Mouse (Mus musculus): ENCODE data around the gene Tdrkh. TPM values are rescaled to one million over a fixed set of nuclear protein-coding genes. Genes with fewer than 3 reads are reported as not detected.

The Tdrkh gene
- total RNA-seq, 2 experiments from 2014 or later: 3.2 to 3.6 TPM

DNA sequence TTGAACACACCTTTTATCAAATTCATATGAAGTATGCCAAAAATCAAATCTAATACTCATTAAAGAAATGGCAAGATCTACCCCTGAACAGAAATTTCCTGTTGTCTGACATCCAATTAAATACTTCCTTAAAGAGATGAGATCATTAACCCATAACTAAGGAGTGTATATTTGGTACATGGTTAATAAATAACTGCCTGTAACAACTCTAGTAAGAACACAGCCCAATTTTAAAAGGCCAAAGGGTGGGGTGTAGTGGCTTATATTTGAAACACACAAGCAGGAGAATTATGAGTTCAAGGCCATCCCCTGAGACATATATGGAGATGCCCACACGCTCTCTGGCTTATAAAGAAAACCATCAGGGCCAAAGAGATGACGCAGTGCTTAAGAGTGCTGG is 36.3 kb downstream of the Tdrkh start:
- DNase-seq (ENCODE audit: low spot score): no peak
- intact Hi-C loops (cut with DNase I): no loop called here

DNA sequence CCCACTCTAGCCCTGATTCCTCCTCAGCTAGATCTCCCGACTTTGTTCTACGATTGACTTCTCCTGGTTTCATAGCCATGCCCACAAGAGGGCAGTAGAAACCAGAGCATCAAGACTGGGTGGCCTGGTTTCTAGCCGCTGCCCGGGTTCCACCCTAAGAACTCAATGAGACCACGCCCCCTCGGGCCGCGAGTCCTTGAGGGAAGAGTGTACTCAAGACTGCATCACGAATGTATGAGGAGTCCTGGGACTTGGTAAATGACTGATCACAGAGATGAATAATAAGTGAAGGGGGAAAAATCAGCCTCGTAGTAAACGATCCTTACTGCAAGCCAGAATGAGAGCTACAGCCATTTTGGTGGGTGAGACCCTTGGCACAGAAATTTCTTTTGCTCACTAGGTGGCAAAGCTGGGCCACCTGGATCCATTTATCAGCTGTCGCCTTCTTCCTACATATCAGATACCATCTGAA is 43.5 kb downstream of the Tdrkh start:
- peak; percentile 43 for DNase-seq (ENCODE audit: low spot score)
- intact Hi-C loops (cut with DNase I): loop anchor here (1.0 to 10.0 kb wide), 5 partner anchors 44 to 446 kb away; no protein-coding TSS in a partner anchor

DNA sequence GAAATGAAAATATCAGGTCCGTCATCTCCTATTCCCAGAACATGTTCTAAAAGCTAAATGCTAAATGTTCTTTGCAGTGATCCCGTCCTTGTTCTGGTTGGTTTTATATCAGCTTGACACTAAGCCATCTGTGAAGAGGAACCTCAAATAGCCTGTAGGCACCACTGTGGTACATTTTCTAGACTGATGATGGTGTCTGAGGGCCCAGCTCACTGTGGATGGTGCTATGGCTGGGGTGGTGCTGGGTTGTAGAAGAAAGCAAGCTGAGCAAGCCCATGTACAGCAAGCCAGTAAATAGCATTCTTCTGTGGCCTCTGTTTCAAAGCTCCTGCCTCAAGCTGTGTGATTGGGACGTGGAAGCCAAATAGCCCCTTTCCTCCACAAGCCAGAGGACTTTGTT is 44.0 kb downstream of the Tdrkh start:
- intact Hi-C loops (cut with DNase I): loop anchor here (2.0 to 10.0 kb wide), 4 partner anchors 44 to 446 kb away; no protein-coding TSS in a partner anchor
- DNase-seq (ENCODE audit: low spot score): no peak

DNA sequence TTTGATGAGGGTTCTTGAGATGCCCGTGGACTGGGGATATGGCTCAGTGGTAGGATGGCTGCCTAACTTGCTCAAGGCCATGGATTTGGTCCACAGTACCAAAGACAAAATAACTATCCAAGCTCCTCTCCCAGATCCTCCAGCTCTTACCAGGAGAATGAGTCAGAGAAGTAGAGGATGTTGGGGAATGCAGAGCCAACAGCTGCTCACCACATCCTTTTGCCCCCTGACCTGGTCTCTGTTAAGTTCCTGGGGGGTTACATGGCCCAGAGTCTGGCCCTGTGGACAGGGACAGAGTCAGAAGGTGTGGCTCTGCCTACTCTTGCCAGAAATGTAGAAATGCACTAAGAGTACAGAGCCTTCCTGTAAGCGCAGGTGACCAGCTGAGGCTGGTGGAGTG is 46.8 kb downstream of the Tdrkh start:
- intact Hi-C loops (cut with DNase I): loop anchor here (10.0 kb wide), 1 partner anchor 385 kb away; no protein-coding TSS in a partner anchor
- no peak for DNase-seq (ENCODE audit: low spot score)

DNA sequence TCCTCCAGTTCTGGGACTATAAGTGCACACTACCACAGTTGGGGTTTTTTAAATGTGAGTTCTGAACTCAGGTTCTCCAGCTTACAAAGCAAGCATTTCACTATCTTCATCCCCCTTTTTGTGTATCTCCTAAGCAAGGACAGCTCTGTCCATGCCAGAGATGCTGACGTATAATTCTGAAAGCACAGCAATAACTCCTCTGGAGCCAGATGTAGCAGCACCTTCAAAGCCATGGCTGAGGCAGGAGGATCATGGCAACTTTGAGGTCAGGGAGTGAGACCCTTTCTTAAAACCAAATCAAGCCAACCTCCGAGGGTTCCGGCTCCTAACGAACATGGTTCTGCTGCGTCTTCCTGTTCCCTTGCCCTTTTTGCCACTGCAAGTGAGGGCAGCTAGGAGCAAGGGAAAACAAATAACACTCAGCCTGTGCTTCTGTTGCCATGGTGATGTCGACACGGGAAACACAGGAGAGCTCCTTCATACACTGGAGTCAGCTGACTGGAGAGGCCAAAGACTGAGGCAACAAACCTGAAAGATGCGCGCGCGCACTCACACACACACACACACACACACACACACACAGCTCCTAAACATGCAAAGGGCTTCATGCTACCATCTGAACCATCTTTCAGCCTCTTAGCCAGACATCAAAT is 51.0 kb downstream of the Tdrkh start:
- DNase-seq (ENCODE audit: low spot score): no peak
- intact Hi-C loops (cut with DNase I): no loop called here

DNA sequence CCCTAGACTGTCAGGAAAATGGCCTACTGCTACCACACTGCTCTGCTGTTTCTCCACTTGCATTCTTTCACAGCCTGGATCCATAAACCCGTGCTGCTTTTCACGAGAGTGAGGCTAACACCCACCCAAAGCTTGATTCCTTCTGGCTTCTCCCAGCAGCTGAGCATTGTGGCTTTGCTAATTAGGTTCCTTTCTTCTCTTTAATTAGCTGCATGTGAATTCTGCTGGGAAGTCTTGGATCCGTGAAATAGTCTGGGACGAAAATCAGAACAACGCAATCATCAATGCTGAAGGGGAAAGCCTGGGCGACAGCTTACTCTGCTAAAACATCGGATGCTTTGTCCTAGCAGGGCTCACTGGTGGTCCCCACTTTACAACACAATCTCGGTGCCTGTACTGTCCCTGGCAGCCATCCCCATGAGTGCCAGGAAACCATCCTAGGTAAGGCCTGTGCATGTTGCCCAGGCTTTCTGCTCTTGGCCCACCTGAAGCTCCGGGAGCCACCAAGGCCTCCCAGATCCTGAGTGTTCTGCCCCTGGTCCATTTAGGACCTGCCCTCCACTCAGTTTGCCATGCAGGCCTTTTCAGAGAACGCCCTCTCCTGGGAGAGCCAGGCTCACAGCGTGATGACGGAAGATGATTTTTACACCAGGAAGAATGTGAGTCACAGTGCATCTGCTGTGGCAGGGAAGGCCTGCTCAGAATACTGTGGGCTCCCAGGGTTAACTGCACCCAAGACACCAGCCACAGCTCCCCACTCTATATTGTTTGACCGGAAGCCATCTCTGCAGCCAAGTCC is 52.8 kb downstream of the Tdrkh start:
- DNase-seq (ENCODE audit: low spot score): no peak
- intact Hi-C loops (cut with DNase I): no loop called here

DNA sequence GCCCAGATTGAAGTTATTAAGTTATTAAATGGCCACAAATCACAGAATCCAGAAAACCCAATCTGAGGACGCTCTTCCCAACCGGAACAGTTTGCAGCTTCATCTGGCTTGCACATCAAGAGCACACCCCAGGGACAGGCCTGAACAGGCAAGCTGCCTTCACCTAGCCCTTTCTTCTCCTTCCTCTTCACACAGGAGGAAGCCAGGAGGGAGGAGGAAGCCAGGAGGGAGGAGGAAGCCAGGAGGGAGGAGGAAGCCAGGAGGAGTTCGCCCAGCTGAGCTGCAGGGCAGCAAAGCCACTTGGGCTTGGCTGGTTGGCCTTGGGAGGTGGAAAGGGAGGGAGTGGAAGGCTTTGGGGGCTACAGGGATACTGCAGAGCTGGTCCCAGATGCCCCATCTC is 55.9 kb downstream of the Tdrkh start:
- intact Hi-C loops (cut with DNase I): no loop called here
- no peak for DNase-seq (ENCODE audit: low spot score)

DNA sequence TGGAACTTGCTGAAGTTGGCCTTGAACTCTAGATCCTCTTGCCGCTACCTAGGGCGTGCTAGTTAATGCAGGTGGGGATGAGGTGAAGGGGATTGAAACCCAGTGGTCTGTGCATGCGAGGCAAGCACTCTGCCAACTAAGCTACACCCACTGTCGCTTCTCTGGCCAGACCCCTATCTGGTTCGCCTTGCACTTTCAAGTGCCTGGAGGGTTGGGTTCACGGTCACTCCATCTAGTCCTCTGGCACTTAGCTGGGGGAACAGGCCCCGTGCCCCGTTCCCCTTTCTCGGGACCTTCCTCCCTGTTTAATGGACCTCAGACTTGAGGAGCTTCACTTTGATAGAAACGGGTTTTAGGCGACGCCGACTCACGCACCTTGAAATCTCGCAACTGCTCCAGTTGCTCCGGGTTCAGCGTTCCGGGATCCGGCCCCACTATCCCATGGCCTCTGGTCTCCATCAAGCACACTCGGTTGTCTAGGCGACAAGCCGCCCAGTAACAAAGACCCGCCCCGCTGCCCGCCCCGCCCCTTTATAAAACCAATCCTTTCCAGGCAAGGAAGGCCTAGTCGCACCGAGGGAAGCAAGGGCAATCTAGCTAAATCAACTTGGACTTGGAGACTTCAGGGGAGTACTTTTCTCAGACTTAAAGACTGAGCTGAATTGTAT is 59.5 kb downstream of the Tdrkh start:
- intact Hi-C loops (cut with DNase I): no loop called here
- DNase-seq (ENCODE audit: low spot score): no peak

DNA sequence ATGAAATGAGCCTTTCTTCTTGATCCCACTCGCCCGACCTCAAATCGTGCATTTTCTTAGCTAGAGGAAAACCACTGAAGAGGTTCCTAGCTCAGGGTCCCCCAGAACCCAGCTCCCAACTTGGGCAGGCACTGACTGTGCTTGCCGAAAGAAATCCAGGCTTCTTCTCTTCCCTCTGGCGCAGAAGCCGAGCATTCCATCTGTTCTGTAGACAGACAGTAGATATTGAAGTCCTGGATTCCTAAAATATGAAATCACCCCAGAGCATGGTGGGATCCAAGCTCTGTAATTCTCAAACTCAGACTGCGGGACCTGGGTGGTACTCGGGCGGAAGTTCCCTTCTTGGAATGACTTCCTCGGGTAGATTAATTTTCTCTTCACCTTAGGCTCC is 60.0 kb downstream of the Tdrkh start:
- no peak for DNase-seq (ENCODE audit: low spot score)
- intact Hi-C loops (cut with DNase I): no loop called here

DNA sequence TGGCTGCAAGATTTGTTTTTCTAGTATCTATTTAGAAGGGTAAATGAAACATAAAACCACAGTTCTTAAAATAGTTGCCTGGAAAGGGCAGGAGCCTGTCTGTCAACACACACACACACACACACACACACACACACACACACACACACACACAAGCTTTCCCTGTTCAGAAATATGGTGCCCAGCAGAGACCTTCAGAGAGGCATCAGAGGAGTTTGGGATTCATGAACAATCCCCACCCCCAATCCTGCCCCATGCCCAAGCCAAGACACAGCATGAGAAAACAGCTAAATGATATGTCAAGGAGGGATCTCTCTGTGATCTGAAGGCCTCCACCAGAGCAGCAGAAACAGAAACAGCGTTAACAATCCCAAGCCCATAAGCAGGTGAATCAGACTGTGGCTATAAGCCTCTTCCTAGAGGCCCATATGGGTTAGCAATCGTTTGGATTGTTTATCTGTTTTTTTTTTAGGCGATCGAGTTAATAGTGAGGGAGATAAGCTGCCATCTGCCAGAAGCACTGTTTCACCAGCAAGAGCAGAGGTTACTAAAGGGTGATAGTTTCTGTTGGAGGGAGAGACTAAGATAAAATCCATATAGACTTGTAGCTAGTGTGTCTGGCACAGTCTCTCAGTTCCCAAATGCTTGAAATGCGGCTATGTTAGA is 60.6 kb downstream of the Tdrkh start:
- no peak for DNase-seq (ENCODE audit: low spot score)
- intact Hi-C loops (cut with DNase I): no loop called here

DNA sequence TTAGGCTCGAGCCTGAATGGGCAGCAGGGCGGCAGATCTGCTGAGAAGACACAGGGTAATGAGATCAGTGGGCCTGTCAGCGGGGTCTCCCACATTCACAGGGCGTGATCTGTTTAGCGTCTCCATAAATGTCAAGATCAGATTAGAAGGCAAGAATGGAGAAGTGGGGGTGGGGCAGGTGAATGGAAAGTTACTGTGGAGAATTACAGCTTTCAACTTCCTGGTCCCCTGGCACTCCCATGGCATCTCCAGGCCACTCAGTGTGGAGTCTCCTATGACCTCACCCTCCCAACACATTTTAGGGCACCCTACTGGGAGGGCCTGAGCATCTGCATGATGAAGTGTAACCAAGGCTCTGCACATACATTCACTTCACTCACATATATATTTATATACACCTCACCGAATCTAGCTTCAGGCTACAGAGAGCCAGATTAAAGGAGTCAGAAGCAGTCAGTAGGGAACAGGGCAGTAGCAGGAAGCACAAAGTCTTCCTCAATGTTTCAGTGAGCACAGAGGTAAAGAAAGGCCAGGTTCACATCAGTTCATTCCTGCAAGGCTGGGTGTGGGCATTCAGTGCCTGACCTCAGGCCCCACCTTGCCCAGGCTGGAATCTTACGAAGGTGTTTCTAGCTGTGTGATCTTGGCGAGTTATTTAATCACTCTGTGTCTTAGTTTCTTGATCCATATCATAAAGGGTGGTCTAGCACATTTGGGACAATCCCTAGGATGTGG is 63.4 kb downstream of the Tdrkh start:
- intact Hi-C loops (cut with DNase I): no loop called here
- no peak for DNase-seq (ENCODE audit: low spot score)

DNA sequence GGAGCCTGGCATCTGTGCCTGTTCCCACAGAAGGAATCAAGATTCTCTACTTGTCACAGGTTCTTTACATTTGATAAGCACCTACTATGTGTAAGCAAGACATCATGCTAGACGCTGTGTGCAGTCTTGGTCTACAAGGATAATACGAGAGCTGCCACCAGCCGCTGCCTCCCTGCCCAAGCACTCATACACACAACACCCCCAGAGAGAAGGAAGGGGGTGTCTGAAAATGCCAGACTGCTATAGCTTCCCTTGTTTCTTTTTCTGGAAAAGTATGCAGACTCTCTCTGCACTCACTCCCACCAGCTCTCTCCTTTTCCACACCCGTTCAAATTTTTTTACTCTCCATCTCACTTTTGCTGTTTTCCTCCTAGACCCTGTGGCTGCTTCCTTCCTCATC is 64.4 kb downstream of the Tdrkh start:
- intact Hi-C loops (cut with DNase I): no loop called here
- DNase-seq (ENCODE audit: low spot score): no peak

DNA sequence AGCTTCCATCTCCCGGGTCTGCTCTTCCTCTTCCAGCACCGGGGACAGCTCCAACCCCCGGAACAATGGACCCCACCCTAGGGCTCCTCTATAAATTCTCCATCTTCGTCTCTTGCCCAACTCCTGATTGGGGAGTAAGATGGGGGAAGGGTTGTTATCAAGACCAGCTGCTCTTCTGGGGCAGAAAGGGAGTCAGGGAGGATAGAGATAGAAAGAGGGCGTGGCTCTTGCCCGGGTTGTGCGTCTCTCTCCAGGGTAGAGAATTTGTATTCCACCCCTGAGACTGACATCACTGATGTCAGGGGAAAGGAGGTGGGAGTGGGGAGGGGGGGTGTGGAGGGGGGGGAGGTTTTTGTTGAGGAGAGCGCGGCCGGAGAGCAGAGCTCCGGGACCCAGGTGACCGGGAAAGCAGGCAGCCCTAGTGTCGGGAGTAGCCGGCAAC is 64.9 kb downstream of the Tdrkh start, which contains the start of gene Celf3:
Gene Celf3, plus strand, starts transcription at position 315 of the 442 bp plus-strand sequence.
- no peak for DNase-seq (ENCODE audit: low spot score)
- intact Hi-C loops (cut with DNase I): no loop called here

DNA sequence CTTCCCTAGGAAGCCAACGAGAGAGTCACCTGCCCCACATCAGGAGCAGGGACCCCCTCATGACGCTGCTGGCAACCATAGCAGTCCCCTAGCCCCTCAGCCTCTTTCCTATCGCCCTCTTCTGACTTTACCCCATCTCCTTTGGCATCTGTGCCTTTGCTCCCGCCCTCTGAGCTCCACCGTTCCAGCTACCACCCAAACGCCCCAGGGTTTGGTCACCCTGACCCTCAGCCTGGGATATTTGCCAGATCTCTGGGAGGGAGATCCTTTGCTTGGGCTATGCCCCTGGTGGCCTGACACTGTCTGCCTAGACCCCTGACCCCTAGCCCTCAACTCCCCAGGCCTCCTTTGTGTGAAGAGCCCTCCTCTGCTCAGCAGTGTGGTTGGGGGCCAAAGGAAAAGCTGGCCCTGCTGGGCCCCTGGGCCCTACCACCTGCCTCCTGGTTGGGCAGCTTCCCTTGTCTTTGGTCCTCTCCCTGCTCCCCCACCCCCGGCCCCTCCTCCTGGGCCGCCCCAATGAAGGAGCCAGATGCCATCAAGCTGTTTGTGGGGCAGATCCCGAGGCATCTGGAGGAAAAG is 65.6 kb downstream of the Tdrkh start:
- intact Hi-C loops (cut with DNase I): no loop called here
- DNase-seq (ENCODE audit: low spot score): no peak

DNA sequence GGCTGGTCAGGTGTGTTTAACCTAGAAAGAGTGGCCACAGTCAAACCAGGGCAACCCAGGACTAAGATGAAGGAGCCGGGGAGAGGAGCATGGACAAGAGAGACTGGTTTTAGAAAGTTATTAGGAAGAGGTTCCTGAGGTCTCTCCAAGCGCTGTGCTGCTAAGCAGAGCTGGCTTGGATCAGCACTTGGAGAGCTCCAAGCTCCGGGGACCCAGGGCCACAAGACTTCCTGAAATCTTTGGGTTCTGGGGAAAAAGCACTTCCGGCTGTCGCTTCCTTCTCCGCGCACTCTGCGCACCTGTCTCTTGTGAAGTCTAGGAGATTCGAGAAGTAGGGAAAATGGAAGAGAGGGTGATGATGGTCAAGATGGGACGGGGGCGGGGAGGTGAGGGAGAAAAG is 66.5 kb downstream of the Tdrkh start:
- intact Hi-C loops (cut with DNase I): no loop called here
- DNase-seq (ENCODE audit: low spot score): no peak

DNA sequence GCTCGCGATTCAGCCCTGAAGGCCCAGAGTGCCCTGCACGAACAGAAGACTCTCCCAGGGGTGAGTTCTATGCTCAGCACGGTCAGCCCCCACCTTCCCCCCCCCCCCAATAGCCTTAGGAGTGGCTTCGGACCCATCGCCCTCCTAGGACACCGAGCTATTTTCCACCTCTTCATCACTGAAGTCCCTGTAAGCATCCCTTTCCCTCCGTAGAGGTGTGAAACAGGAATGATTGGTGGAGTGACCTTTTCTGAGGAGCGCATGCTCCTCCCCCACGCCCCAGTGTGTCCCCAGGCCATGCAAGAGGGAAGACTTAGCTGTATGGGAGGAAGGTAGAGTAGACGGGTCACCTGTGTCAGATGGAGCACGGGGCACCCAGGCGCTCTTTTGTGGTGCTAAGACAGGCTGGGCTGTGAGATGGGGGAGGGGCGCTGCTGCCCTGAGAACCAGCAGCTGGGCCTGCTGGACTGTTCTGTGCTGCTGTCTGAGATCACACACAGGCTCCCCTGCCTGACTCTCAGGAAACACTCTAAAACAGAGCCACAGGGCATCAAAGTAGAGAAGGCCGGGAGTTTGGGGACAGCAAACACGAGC is 67.3 kb downstream of the Tdrkh start, which contains the start of gene Riiad1:
Gene Riiad1, minus strand, starts transcription at position 51 of the 594 bp plus-strand sequence.
- DNase-seq (ENCODE audit: low spot score): no peak
- intact Hi-C loops (cut with DNase I): no loop called here

DNA sequence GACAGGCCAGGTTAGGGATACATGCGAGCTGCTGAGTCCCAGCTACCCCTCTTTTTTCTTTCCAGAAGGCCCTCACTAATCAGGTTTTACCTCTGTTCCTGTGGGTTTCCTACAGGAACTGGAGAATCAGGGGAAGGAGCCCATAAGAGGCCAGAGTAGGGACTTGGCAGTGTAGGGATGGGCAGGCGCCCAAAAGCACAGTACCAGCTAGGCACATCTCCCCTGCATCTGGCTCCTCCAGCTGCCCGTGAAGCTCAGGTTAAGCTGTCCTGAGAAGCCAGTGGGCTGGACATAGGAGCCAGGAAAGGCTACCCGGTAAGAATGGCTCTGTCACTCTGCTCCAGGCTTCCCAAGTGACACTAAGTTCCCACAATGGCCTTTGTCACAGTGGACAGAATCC is 68.4 kb downstream of the Tdrkh start:
- no peak for DNase-seq (ENCODE audit: low spot score)
- intact Hi-C loops (cut with DNase I): no loop called here

DNA sequence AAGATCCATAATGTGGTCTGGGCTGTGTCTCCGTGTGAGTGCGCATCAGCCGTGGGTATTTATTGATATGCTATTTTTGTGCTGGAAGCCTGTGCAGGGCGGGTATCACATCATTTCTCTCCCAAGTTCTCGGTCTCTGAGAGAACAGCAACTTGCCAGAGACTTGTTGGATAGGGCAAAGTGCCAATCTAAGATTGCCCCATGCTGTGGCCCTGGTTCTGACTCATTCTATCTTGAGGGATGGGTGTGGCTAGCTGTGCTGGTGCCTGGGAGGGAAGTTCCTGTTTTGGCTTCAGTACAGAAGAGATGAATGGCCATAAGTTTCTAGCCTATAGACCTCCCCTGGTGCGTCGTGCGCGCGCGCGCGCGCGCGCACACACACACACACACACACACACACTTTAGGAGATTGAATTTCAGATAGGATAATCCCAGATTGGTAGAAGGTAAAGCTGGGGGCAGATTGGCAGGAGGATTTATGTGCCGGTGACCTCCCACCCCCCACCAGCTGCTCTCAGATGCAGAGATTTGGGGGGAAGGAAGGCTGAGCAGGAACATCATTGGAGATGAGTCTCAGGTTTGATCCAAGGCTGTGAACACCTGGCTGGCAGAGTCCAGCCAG is 69.8 kb downstream of the Tdrkh start:
- no peak for DNase-seq (ENCODE audit: low spot score)
- intact Hi-C loops (cut with DNase I): no loop called here
